Mouse (Mus musculus) ovary, postnatal 14 days (tissue): ENCODE results near the gene Trp53rkb.

Experiments
- DNase-seq: peaks from one replicate; pipeline ENCODE4 v3.0.0; 2022; ENCODE audit warnings: low spot score

The Trp53rkb gene

GRCm38 (mm10) chr2:166834796-166835195 is 42.5 kb downstream of the Trp53rkb start:
- no peak for DNase-seq

DNA sequence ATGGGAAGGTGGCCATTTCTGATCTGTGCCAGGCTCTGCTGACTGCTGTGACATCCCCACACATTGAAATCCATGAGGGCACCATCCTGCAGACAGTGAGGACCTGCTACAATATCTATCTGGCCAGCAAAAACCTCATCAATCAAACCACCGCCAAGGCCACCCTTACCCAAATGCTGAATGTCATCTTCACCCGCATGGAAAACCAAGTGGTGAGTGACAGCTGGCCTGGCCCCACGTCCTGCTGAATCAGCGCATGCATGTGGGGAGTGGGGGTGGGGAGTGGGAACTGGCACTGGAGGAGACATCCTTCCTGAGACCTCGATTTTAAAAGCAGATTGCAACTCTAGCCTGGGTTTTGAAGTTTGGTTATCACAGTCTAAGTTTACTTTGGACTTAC is 43.2 kb downstream of the Trp53rkb start:
- no peak for DNase-seq

GRCm38 (mm10) chr2:166841813-166842212 is 49.5 kb downstream of the Trp53rkb start:
- no peak for DNase-seq
